Mouse (Mus musculus) forebrain, embryonic 13.5 days (tissue): ENCODE measurements around the gene Tbc1d10a. TPM values are rescaled to one million over a fixed set of nuclear protein-coding genes. Genes with fewer than 3 reads are reported as not detected.

Source experiments
- microRNA-seq: library from miRNA; unstranded; fragments of <30 nt; microRNA quantifications from one replicate; pipeline ENCODE4, GENCODE M21; 2016
- polyA plus RNA-seq: library from polyadenylated mRNA; unstranded; fragments of >200 nt; fragmentation: Nextera tagmentation; extraction: Ambion mirVana; gene quantifications from 2 replicates; pipeline ENCODE4 v1.2.1, GENCODE M21; 2015

Gene Tbc1d10a
- polyA plus RNA-seq, 1 experiment from 2014 or later: 23.7 TPM

Small RNA genes within 50 kb of the gene (microRNA-seq; reads per million reads assigned to microRNA genes)
- 3.0 reads per million, percentile 4 among the genes with 10 or more reads in this experiment for gene Mir3060

Other genes with a start within 250 kb of the Tbc1d10a start
- 70.6 and 77.0 TPM in 2 replicates for gene Pes1, start 222.8 kb upstream of the Tbc1d10a start, polyA plus RNA-seq
- 0.20 TPM in 1 of 2 replicates, not detected in the other for gene 4930556J24Rik, start 210.0 kb upstream of the Tbc1d10a start, polyA plus RNA-seq
- gene Gal3st1, start 203.2 kb upstream of the Tbc1d10a start, polyA plus RNA-seq: 0.58 and 0.76 TPM in 2 replicates
- gene Sec14l4, start 155.3 kb upstream of the Tbc1d10a start, polyA plus RNA-seq: 0.10 TPM in 1 of 2 replicates, not detected in the other
- 0.22 and 0.62 TPM in 2 replicates for gene Sec14l3, start 121.9 kb upstream of the Tbc1d10a start, polyA plus RNA-seq
- 7.0 and 7.5 TPM in 2 replicates for gene Mtfp1, start 91.3 kb upstream of the Tbc1d10a start, polyA plus RNA-seq
- gene Sec14l2, start 63.4 kb upstream of the Tbc1d10a start, polyA plus RNA-seq: 1.5 and 2.3 TPM in 2 replicates
- 37.5 and 41.0 TPM in 2 replicates for gene Rnf215, start 51.6 kb upstream of the Tbc1d10a start, polyA plus RNA-seq
- 5.3 and 7.2 TPM in 2 replicates for gene Ccdc157, start 26.5 kb upstream of the Tbc1d10a start, polyA plus RNA-seq
- 61.2 and 66.8 TPM in 2 replicates for gene Sf3a1, start 26.4 kb upstream of the Tbc1d10a start, polyA plus RNA-seq
- 0.85 and 1.4 TPM in 2 replicates for gene Castor1, start 31.4 kb downstream of the Tbc1d10a start, polyA plus RNA-seq
- gene Osm, start 49.6 kb downstream of the Tbc1d10a start, polyA plus RNA-seq: not detected in 2 replicates
- gene Lif, start 70.8 kb downstream of the Tbc1d10a start, polyA plus RNA-seq: 0.04 TPM in 1 of 2 replicates, not detected in the other